Mouse (Mus musculus): ENCODE data around the gene Trpm3.

- TF ChIP-seq GATA1 (IDR thresholded peaks at IDR 0.05; ENCODE audit: borderline replicate concordance, low read length) (no peak), FLI1 (IDR thresholded peaks at IDR 0.05; ENCODE audit: low read length) (no peak)
Measured at GRCm38 (mm10) chr19:22451290-22451689, 312.4 kb downstream of the Trpm3 start.
